Mouse (Mus musculus) limb, embryonic 12.5 days (tissue): Measurements from ENCODE around the gene Mrpl20. TPM values are rescaled to one million over a fixed set of nuclear protein-coding genes. Genes with fewer than 3 reads are reported as not detected.

Source experiments
- ATAC-seq: fragments of 200-750 bp; cut with Nextera tagmentation; 2 replicates; pipeline ENCODE4 v1.8.0; 2017; ENCODE audit warnings: low read depth, moderate TSS enrichment; ENCODE audit not compliant: insufficient number of reproducible peaks, insufficient read depth, low FRiP score, low TSS enrichment
- H3K27ac ChIP-seq: fragments of 300-500 bp; sonication (generic); 2 replicates; pipeline ENCODE4 v1.5.1; 2016; ENCODE audit warnings: mild to moderate bottlenecking, moderate library complexity
- H3K27me3 ChIP-seq: fragments of 300-500 bp; sonication (generic); 2 replicates; pipeline ENCODE4 v1.6.1; 2016; ENCODE audit warnings: mild to moderate bottlenecking, moderate library complexity
- H3K36me3 ChIP-seq: fragments of 300-500 bp; sonication (generic); 2 replicates; pipeline ENCODE4 v1.6.1; 2016; ENCODE audit warnings: mild to moderate bottlenecking, moderate library complexity
- H3K4me1 ChIP-seq: fragments of 300-500 bp; sonication (generic); replicated peaks from 2 replicates; pipeline ENCODE4 v1.6.1; 2016
- H3K4me2 ChIP-seq: fragments of 300-500 bp; sonication (generic); 2 replicates; pipeline ENCODE4 v1.6.1; 2016; ENCODE audit warnings: mild to moderate bottlenecking, moderate library complexity
- H3K4me3 ChIP-seq: fragments of 300-500 bp; sonication (generic); replicated peaks from 2 replicates; pipeline ENCODE4 v1.5.1; 2016; ENCODE audit warnings: mild to moderate bottlenecking
- H3K9ac ChIP-seq: fragments of 300-500 bp; sonication (generic); replicated peaks from 2 replicates; pipeline ENCODE4 v1.6.1; 2016; ENCODE audit warnings: mild to moderate bottlenecking, moderate library complexity
- H3K9me3 ChIP-seq: fragments of 300-500 bp; sonication (generic); 2 replicates; pipeline ENCODE4 v1.6.1; 2016; ENCODE audit warnings: mild to moderate bottlenecking, moderate library complexity
- WGBS: fragments of 180-500 bp; shearing (Covaris S2); methylation state at CpG from one replicate; pipeline ENCODE4 v1.1.7; 2016; 5-methylcytosine and 5-hydroxymethylcytosine counted together
- polyA plus RNA-seq: library from polyadenylated mRNA; unstranded; fragments of >200 nt; fragmentation: Nextera tagmentation; extraction: Ambion mirVana; gene quantifications from 2 replicates; pipeline ENCODE4 v1.2.1, GENCODE M21; 2016

Mrpl20 gene
- polyA plus RNA-seq, 1 experiment from 2014 or later: 228 TPM

DNA sequence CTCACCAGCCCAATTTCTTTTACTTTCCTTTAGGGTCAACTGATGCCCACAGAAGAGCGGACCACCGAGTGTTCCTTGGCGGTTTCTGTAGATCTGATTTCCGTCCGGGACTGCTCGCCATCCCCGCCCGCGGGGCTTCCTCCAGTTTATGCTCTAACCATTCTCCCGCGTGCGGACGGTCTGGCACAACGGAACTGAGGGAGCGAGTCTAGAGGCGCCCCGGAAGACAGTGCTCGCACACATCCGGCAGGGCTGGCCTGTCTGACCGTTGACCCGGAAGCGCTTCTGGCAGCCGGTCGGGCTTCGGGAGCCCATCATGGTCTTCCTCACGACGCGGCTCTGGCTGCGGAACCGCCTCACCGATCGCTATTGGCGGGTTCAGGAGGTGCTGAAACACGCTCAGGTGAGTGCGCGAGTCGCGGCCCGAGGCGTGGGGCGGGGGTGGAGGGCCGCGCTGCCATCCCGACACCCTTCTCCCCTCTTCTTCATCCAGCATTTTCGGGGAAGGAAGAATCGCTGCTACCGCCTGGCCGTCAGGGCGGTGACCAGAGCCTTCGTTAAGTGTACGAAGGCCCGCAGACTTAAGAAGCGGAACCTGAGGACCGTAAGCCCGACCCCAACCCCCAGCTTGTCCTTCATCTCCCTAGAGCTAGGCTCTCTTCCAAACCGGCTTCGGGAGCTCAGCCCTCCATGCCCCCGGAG, 813 bp downstream of the Mrpl20 start:
- Histone ChIP-seq H3K36me3 (peaks cover 37% of the 10 kb centered on the region), H3K27ac (peak overlapping the region; percentile 75; the same call in 1 of the 2 replicates), H3K9ac (peak overlapping the region; percentile 84), H3K27me3 (no peaks in the 10 kb centered on the region), H3K4me2 (peak overlapping the region; percentile 77), H3K9me3 (no peaks in the 10 kb centered on the region), H3K4me3 (peak overlapping the region; percentile 95), H3K4me1 (peaks cover 14% of the 10 kb centered on the region)
- under 1% methylated on average over 57 of the region's 58 CpGs for WGBS
- ATAC-seq: peak; percentile 91

DNA sequence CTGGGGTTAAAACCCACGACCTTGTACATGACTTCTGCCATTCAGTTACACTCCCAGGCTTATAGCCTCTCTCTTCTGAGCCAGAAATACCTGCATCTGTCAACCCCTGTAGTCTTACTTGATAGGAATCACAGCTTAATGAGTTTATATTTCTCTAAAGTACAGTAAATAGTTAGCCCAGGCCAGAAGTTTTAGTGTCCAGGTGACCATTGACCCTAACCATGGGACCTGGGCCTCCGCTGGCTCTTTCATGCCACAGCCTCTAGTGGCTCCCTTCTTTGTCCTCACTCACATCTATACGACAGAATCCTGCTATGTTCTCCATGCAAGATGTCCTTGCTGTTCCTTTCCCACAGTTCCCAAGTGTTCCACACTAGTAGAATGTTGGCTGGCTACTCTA, 5.2 kb downstream of the Mrpl20 start:
- H3K27me3 ChIP-seq: no peaks in the 10 kb centered on the region
- no peak overlapping the region for H3K4me3 ChIP-seq
- 87% methylated on average over 3 of the region's 3 CpGs for WGBS
- peaks cover 65% of the 10 kb centered on the region for H3K36me3 ChIP-seq
- H3K9ac ChIP-seq: no peak overlapping the region
- no peak overlapping the region for H3K4me2 ChIP-seq
- no peak overlapping the region for H3K27ac ChIP-seq
- H3K9me3 ChIP-seq: no peaks in the 10 kb centered on the region
- no peak for ATAC-seq
- peaks cover 20% of the 10 kb centered on the region for H3K4me1 ChIP-seq

DNA sequence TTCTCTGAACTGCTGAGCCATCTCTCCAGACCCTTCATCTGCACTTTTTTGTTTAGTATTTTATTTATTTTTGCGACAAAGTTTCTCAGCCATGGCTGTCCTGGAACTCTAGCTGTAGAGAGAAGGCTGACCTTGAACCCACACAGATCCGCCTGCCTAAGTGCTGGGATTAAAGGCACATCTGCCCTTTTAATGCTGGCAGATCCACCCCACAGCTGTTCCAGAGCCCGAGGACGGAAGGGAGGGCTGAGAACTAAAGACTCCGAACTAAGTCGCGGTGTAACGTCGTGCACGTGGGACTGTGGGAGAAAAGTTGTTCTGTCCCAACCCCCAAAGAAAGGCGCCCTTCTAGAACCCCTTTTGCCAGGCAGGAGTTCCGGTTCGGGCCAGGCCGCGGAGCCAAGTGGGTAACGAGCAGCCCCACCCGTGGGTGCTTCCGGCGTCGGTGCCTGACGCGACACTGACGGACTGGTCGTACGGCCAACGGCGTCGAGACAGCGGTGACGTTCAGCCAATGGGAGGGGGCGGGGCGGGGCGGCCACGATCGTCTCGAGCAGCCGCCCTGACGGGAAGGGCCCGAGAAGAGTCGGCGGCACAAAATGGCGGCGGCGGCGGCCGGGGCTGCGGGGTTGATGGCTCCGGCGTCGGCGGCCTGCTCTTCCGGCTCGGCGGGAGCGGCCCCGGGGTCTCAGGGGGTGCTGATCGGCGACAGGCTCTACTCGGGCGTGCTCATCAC, 9.4 kb downstream of the Mrpl20 start, which contains the start of gene Ccnl2:
TSS of gene Ccnl2 (plus strand) at position 561 of the 736 bp plus-strand sequence.
- peak within 1 kb of the TSS; percentile 94 for H3K27ac ChIP-seq
- H3K4me3 ChIP-seq: peak within 1 kb of the TSS; percentile 99
- no peaks in the 10 kb centered on the region for H3K9me3 ChIP-seq
- peaks cover 22% of the 10 kb centered on the region for H3K4me1 ChIP-seq
- H3K9ac ChIP-seq: peak within 1 kb of the TSS; percentile 99
- WGBS: 1% methylated on average over 60 of the region's 60 CpGs
- no peaks in the 10 kb centered on the region for H3K27me3 ChIP-seq
- peak within 1 kb of the TSS; percentile 82 for H3K4me2 ChIP-seq
- peak; percentile 98 for ATAC-seq
- H3K36me3 ChIP-seq: peaks cover 76% of the 10 kb centered on the region

DNA sequence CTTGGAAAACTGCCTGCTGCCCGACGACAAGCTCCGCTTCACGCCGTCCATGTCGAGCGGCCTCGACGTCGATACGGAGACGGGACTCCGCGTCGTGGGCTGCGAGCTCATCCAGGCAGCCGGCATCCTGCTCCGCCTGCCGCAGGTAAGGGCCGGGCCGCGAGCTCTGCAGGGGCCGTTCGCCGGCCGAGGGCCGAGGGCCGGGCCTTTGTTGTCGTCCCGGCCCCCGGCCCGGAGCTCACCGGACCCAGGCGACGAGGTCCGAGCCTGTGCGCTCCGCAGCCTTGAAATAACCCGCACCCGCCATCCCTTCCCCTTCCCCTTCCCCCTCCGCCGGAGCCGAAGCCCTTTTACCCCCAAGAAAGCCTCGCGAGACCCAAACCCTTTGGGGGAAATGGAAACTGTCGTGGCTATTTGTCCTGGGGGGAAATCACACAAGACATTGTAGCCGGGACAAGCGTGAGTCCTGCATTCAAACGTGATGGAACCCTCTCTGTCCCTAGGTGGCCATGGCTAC, 10.0 kb downstream of the Mrpl20 start:
- Histone ChIP-seq H3K27me3 (no peaks in the 10 kb centered on the region), H3K4me3 (peak overlapping the region; percentile 99), H3K36me3 (peaks cover 76% of the 10 kb centered on the region), H3K4me1 (peaks cover 22% of the 10 kb centered on the region), H3K9me3 (no peaks in the 10 kb centered on the region), H3K27ac (peak overlapping the region; percentile 94), H3K9ac (peak overlapping the region; percentile 99), H3K4me2 (peak overlapping the region; percentile 82)
- WGBS: under 1% methylated on average over 49 of the region's 49 CpGs
- peak; percentile 43; the same call in 1 of the 2 replicates for ATAC-seq

DNA sequence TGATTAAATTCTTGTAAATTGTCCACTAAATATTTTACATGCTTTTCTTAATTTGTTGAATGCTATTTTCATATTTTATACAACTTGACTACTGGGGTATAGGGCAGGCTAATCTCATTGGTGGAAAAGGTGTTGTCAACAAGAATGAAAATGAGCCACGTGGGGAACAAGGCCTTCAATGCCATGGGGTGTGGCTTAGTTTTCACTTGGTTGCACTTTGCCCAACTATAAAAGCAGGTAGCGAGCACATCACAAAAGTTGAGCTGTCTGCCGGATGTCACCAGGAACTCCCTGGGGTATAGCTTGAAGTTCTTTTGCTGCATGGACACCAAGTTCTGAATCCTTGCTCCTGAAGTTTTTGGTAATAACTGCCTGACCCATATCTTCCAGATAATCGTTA, 14.9 kb downstream of the Mrpl20 start:
- H3K27me3 ChIP-seq: no peaks in the 10 kb centered on the region
- peaks cover 16% of the 10 kb centered on the region for H3K4me1 ChIP-seq
- H3K9ac ChIP-seq: no peak overlapping the region
- H3K27ac ChIP-seq: no peak overlapping the region
- H3K9me3 ChIP-seq: no peaks in the 10 kb centered on the region
- H3K4me3 ChIP-seq: no peak overlapping the region
- no peak for ATAC-seq
- peaks cover 88% of the 10 kb centered on the region for H3K36me3 ChIP-seq
- no peak overlapping the region for H3K4me2 ChIP-seq
- WGBS: 85% methylated on average over 4 of the region's 4 CpGs

DNA sequence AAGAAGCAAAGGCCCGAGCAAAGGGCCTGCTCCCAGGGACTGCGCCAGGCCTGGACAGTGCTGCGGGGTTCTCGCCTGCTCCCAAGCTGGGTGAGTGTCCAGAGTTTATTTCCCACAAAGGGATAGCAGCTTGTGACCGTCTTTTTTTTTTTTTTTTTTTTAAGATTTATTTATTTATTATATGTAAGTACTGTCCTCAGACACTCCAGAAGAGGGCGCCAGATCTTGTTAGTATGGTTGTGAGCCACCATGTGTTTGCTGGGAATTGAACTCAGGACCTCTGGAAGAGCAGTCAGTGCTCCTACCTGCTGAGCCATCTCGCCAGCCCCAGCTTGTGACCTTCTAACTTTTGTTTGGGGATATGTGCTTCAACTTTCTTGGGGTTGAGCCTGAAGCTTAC, 18.3 kb downstream of the Mrpl20 start:
- WGBS: 83% methylated on average over 7 of the region's 7 CpGs
- H3K4me2 ChIP-seq: no peak overlapping the region
- H3K9ac ChIP-seq: no peak overlapping the region
- no peaks in the 10 kb centered on the region for H3K27me3 ChIP-seq
- H3K9me3 ChIP-seq: no peaks in the 10 kb centered on the region
- H3K4me1 ChIP-seq: no peaks in the 10 kb centered on the region
- no peak overlapping the region for H3K27ac ChIP-seq
- H3K36me3 ChIP-seq: peaks cover 96% of the 10 kb centered on the region
- H3K4me3 ChIP-seq: no peak overlapping the region
- ATAC-seq: no peak

DNA sequence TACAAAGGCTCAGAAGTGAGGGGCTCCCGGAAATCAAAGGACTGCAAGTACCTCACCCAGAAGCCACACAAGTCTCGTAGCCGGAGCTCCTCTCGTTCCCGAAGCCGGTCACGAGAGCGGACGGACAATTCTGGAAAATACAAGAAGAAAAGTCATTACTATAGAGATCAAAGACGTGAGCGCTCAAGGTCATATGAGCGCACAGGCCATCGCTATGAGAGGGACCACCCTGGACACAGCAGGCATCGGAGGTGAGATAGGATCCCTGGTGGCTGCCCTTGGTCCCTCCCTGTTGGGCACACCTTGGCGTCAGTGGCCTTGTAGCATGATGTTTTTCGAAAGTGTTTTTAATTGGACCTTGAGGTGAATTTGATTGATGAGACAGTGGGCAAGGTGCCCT, 20.8 kb downstream of the Mrpl20 start:
- H3K9ac ChIP-seq: no peak overlapping the region
- H3K27ac ChIP-seq: no peak overlapping the region
- H3K36me3 ChIP-seq: peaks cover 95% of the 10 kb centered on the region
- 96% methylated on average over 16 of the region's 16 CpGs for WGBS
- no peak overlapping the region for H3K4me2 ChIP-seq
- H3K9me3 ChIP-seq: no peaks in the 10 kb centered on the region
- 0 out of 2 replicates have a peak, but pooled peaks have one; percentile 56 for ATAC-seq
- H3K4me3 ChIP-seq: no peak overlapping the region
- no peaks in the 10 kb centered on the region for H3K27me3 ChIP-seq
- H3K4me1 ChIP-seq: no peaks in the 10 kb centered on the region

DNA sequence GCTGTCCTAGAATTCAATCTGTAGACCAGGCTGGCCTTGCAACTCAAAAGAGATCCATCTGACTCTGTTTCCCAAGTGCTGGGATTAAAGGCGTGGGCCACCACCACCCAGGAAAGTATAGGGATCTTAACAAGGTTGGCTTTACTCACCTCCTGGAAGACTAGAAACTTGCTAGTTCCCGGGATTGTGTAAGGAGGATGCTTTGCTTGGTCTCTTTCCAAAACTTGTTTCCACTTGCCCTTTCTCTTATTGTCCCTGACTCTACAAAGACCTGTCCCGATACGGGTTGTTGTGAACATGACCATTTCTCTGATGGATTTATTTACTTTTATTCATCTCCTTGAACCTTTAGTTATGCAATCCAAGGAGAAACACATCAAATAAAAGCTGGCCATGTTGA, 27.2 kb downstream of the Mrpl20 start:
- Histone ChIP-seq H3K27ac (no peak overlapping the region), H3K4me1 (peaks cover 21% of the 10 kb centered on the region), H3K9ac (no peak overlapping the region), H3K9me3 (no peaks in the 10 kb centered on the region), H3K4me3 (no peak overlapping the region), H3K27me3 (no peaks in the 10 kb centered on the region), H3K4me2 (no peak overlapping the region), H3K36me3 (peaks cover 51% of the 10 kb centered on the region)
- ATAC-seq: no peak
- WGBS: 93% methylated on average over 4 of the region's 4 CpGs

DNA sequence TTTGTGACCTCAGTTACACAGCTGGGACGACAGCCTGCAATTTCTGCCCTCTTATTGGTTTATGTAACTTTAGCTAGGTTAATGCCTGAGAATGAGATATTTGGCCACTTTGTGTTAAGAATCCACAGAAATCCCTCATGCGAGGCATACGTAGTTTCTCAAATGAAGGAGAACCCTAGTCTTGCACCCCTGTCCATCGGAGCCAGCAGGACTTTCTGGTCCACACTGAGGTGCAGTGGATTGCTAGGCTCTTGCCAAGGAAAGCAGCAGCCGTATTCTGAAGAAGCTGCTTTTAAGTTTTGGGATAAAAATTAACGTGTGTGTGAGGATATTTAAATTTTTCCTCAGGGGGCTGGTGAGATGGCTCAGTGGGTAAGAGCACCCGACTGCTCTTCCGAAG, 27.9 kb downstream of the Mrpl20 start:
- Histone ChIP-seq H3K9ac (no peak overlapping the region), H3K27me3 (no peaks in the 10 kb centered on the region), H3K4me2 (peak overlapping the region; percentile 97), H3K4me3 (peak overlapping the region; percentile 86), H3K27ac (no peak overlapping the region), H3K9me3 (no peaks in the 10 kb centered on the region), H3K36me3 (peaks cover 44% of the 10 kb centered on the region), H3K4me1 (peaks cover 21% of the 10 kb centered on the region)
- no peak for ATAC-seq
- WGBS: 52% methylated on average over 8 of the region's 8 CpGs

DNA sequence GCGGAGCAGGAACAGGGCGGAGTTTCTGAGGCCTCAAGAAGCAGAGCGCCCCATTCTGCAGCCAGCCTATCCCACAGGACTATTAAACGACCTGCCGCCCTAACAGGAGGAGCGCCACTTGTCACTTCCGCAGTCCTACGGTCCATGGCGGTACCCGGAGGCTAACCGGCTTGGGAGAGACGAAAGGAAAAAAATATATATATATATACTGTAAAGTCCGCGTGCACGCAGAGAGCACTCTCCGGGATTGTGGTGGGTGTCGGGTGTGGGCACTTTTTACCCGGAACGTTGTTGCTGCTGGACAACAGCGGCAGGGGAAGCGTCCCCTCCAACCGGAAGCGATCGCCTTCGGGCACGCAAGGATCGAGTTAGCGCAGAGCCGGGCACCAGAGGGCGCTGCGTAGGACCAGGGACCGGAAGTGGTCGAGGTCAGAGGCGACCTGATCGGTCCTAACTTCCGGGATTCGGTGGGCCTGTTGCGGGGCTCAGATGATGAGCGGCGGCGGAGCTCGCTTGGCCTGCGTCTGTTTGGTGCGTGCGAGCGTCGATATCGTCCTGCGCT, 28.6 kb downstream of the Mrpl20 start, which contains the start of gene Aurkaip1:
TSS of gene Aurkaip1 (plus strand) at position 68 of the 562 bp plus-strand sequence.
- Histone ChIP-seq H3K27me3 (no peaks in the 10 kb centered on the region), H3K9me3 (no peaks in the 10 kb centered on the region), H3K9ac (peak within 1 kb of the TSS; percentile 85), H3K4me1 (peaks cover 21% of the 10 kb centered on the region), H3K36me3 (peaks cover 40% of the 10 kb centered on the region), H3K4me2 (peak within 1 kb of the TSS; percentile 97), H3K27ac (peak within 1 kb of the TSS; percentile 88), H3K4me3 (peak within 1 kb of the TSS; percentile 86)
- WGBS: under 1% methylated on average over 49 of the region's 49 CpGs
- ATAC-seq: peak; percentile 90

DNA sequence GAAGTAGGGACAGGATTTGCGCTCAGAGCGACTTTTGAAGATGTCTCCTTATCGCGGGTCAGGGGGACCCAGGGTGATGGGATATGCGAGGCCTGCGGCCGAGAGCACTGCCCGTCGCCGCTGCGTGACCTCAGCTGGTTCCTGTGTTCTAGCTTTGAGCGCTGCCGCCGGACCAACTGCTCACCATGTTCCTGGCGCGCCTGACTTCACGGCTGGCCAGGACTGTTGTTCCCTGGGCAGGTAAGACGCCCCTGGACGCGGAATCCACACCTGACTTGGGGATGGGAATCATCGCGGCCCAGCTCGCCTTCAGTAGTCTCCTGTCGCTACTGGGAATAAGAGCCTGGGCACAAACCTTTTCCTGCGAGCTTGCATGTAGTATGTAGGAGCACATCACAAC, 29.2 kb downstream of the Mrpl20 start:
- WGBS: 2% methylated on average over 25 of the region's 25 CpGs
- Histone ChIP-seq H3K27me3 (no peaks in the 10 kb centered on the region), H3K9me3 (no peaks in the 10 kb centered on the region), H3K4me3 (peak overlapping the region; percentile 86), H3K4me2 (peak overlapping the region; percentile 97), H3K27ac (peak overlapping the region; percentile 88), H3K36me3 (peaks cover 35% of the 10 kb centered on the region), H3K9ac (peak overlapping the region; percentile 85), H3K4me1 (peaks cover 21% of the 10 kb centered on the region)
- ATAC-seq: no peak; the same call in none of the 2 replicates
